13 mouse cellular contexts compared by ENCODE assay signal in the genomic region with DNA sequence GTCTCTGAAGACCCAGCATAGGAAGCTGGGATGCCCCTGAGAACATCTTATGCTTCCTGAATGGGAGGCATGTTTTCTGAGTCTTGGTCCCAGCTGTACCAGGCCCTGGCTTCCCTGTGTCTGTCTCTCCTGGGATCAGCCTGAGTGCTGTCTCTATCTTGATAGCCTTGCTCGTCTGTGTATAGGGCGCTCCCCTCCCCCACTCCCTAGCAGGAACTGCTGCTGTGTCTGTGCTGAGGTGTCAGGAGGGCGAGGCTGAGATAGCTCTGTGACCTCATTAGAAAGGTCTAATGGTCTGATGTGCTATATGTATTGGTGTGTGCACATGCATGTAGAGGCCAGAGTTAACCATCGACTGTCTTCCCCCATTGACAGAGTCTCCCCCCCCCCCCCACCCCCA. TPM values are rescaled to one million over a fixed set of nuclear protein-coding genes. Genes with fewer than 3 reads are reported as not detected.
A peak's percentile ranks its signal among the peaks of the same experiment; 100 is the strongest.
DNase-seq lines count a peak whose midpoint lies in the region; ATAC-seq lines count a peak whose summit lies in the region.
"Had no signal": no experiment of that assay in that cellular context is flagged by ENCODE, and none has a peak within 500 bp of the region (broad histone marks: within the 10 kb centered on the region; RNA-seq: fewer than 3 reads in every experiment).

No protein-coding gene starts in this region.

- no peak overlapping the region for H3K4me3 ChIP-seq in forebrain, embryonic 10.5 days
- H3K4me3 ChIP-seq in forebrain, embryonic 15.5 days: no peak overlapping the region
- no peak overlapping the region for H3K4me3 ChIP-seq in limb, embryonic 10.5 days

- 53% methylated on average over 4 of the region's 4 CpGs for WGBS in forebrain, embryonic 10.5 days
- WGBS in forebrain, embryonic 15.5 days: 55% methylated on average over 4 of the region's 4 CpGs
- WGBS in limb, embryonic 10.5 days: 37% methylated on average over 4 of the region's 4 CpGs

- 0 out of 2 replicates have a peak, but pooled peaks cover 2% of the 10 kb centered on the region for H3K36me3 ChIP-seq in forebrain, embryonic 10.5 days (replicated peaks)
- H3K36me3 ChIP-seq in forebrain, embryonic 15.5 days: no peaks in the 10 kb centered on the region
- H3K36me3 ChIP-seq in limb, embryonic 10.5 days: no peaks in the 10 kb centered on the region

- H3K4me2 ChIP-seq in forebrain, embryonic 15.5 days (replicated peaks): no peak overlapping the region

- no peak overlapping the region for H3K9ac ChIP-seq in forebrain, embryonic 15.5 days (replicated peaks)

- H3K27ac ChIP-seq in forebrain, embryonic 10.5 days: peak overlapping the region; percentile 63
- H3K27ac ChIP-seq in forebrain, embryonic 15.5 days (replicated peaks): no peak overlapping the region
- peak overlapping the region; percentile 21; the same call in 1 of the 2 replicates for H3K27ac ChIP-seq in limb, embryonic 10.5 days

- ATAC-seq in forebrain, embryonic 15.5 days (replicated peaks): no peak

- no peaks in the 10 kb centered on the region for H3K9me3 ChIP-seq in forebrain, embryonic 10.5 days
- H3K9me3 ChIP-seq in forebrain, embryonic 15.5 days: no peaks in the 10 kb centered on the region
- H3K9me3 ChIP-seq in limb, embryonic 10.5 days (replicated peaks): no peaks in the 10 kb centered on the region

- H3K4me1 ChIP-seq in forebrain, embryonic 10.5 days: peaks cover 61% of the 10 kb centered on the region
- peaks cover 8% of the 10 kb centered on the region; the same call in 1 of the 2 replicates for H3K4me1 ChIP-seq in forebrain, embryonic 15.5 days
- H3K4me1 ChIP-seq in limb, embryonic 10.5 days: peaks cover 69% of the 10 kb centered on the region

- no peak for DNase-seq in forebrain, embryonic 10.5 days (ENCODE audit: extremely low spot score, low spot score)
- DNase-seq in thymus, postnatal 14 days: peak; percentile 29
- no peak for DNase-seq in thymus, postnatal 0 days (ENCODE audit: low spot score)
- DNase-seq in limb, embryonic 10.5 days (ENCODE audit: low spot score): no peak
- no peak for DNase-seq in right cerebral cortex, adult 2 months (ENCODE audit: low spot score in 2 of 2)
- DNase-seq in cerebellum, postnatal 4 days (ENCODE audit: low spot score in 2 of 2): no peak
- no peak for DNase-seq in gastrocnemius, postnatal 10 days
- DNase-seq: cerebellum, postnatal 25 days; gastrocnemius, postnatal 25 days; kidney, adult 11 months; lung, adult 2 months; right cerebral cortex, postnatal 25 days had no signal

- H3K27me3 ChIP-seq in forebrain, embryonic 10.5 days (ENCODE audit: poor library complexity, severe bottlenecking): no peaks in the 10 kb centered on the region
- H3K27me3 ChIP-seq in forebrain, embryonic 15.5 days: no peaks in the 10 kb centered on the region
- H3K27me3 ChIP-seq in limb, embryonic 10.5 days (ENCODE audit: low read depth, poor library complexity, severe bottlenecking): no peaks in the 10 kb centered on the region

RNA-seq across cellular contexts. Expression of a gene that starts 58.7 kb away (rescaled TPM):
- polyA plus RNA-seq in forebrain, embryonic 10.5 days (2016; fragmentation: Nextera tagmentation; extraction: Ambion mirVana): 51.0 and 51.9 TPM in 2 replicates
- polyA plus RNA-seq in forebrain, embryonic 15.5 days (2015; fragmentation: Nextera tagmentation; extraction: Ambion mirVana): 23.6 and 23.7 TPM in 2 replicates
- polyA plus RNA-seq in thymus, postnatal 0 days (2015; fragmentation: Nextera tagmentation; extraction: Ambion mirVana): 19.3 and 19.7 TPM in 2 replicates
- 65.0 and 70.5 TPM in 2 replicates for polyA plus RNA-seq in limb, embryonic 10.5 days (2016; fragmentation: Nextera tagmentation; extraction: Ambion mirVana)
- total RNA-seq in gastrocnemius, postnatal 10 days (2021): 10 to 100 TPM; 39.2 to 51.8 TPM
